Mouse (Mus musculus) gonadal fat pad, adult 2 months (tissue): ENCODE results near the gene Gm26657. TPM values are rescaled to one million over a fixed set of nuclear protein-coding genes. Genes with fewer than 3 reads are reported as not detected.

ENCODE experiments used
- DNase-seq: peaks from one replicate; pipeline ENCODE4 v3.0.0-alpha.2; 2012; ENCODE audit warnings: low read depth
- polyA plus RNA-seq: library from polyadenylated mRNA; depleted of rRNA; stranded (reverse); fragments of >200 nt; gene quantifications from 2 replicates; pipeline ENCODE4 v1.2.3, GENCODE M21; 2012; rRNA removed

Gm26657 gene
- not detected in 2 replicates for polyA plus RNA-seq

GRCm38 (mm10) chr4:56740020-56740485, at the start of gene Gm26657:
Gm26657 (plus strand) TSS chr4:56740070.
- no peak for DNase-seq

DNA sequence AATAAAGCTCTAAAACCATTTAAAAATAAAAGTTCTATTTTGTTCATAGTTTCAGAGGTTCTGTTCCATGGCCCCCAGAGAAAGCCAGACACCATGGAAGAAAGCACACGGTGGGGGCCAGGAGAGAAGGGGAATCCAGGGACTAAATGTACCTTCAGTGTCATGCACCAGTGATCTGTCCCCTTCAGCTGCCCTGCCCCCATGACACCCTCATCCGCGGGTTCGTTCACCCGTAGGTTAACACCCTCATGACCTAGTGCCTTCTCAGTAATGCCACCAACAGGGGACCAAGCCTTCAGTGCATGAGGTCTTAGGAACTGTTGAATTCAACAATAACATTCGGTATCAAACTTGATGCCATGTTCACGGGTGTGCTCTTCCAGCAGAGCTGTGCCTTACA, 43.5 kb upstream of the Gm26657 start:
- DNase-seq: no peak

- DNase-seq: no peak
Observed at GRCm38 (mm10) chr4:56698671-56699070, 41.2 kb upstream of the Gm26657 start.

DNA sequence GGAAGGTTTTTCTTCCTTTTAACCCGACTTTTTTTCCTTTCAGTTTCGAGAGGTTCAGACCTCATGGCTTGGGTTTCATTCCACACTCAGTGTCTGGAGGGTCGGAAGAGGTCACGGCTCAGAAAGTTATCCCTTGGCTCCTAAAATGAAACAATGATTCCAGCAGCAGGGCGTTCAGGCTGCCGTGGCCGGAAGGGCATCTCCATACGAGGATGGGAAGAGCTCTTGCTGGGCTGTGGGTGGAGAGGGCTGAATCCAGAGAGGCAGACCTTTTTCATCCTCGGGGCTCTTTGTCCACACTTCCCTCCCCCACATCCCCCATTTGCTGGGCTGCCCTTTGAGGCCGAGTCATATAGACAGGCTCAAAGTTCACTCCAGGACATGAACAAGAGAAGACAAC, 37.6 kb upstream of the Gm26657 start:
- no peak for DNase-seq

- DNase-seq: no peak
Observed at GRCm38 (mm10) chr4:56713155-56713554, 26.7 kb upstream of the Gm26657 start.

- no peak for DNase-seq
Observed at GRCm38 (mm10) chr4:56716801-56717200, 23.1 kb upstream of the Gm26657 start.

DNA sequence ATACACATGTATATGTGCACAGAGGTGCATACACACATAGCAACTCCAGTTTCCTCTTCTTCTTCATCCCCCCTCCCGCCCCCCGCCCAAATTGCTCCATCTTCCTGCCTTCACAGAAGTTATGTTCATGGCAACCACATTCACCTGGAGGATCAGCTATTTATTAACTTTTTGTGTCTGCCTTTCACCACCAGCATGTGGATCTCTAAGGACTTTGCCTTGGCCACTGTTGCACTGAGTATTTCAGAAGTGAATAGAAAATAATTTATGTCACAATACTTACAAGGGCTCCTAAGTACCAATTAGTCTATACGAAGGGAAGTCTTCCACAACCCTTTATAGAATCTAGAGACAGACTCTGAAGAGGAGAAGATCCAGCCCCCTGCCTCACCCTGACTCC, 21.9 kb upstream of the Gm26657 start:
- no peak for DNase-seq

- no peak for DNase-seq
Observed at GRCm38 (mm10) chr4:56718573-56719442, 21.1 kb upstream of the Gm26657 start.

DNA sequence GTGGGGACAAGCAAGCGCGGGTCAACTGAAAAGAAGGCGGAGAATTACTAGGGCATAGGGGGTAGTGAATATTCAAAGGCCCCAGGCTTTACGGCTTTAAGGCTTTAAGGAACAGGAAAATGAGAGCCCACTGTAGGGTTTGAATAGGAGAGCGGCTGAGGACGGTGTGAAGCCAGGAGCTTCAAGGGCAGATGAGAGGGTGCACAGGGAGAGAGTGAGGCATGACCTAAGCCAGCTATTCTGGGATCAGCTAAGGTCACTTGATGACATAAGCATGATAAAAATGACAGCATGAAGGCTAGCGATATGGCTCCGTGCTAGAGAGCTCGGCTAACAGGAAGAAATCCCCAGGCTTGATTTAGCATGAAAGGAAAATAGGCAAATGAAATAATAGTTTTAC, 20.4 kb upstream of the Gm26657 start:
- no peak for DNase-seq

GRCm38 (mm10) chr4:56720403-56720802, 19.5 kb upstream of the Gm26657 start:
- DNase-seq: no peak

DNA sequence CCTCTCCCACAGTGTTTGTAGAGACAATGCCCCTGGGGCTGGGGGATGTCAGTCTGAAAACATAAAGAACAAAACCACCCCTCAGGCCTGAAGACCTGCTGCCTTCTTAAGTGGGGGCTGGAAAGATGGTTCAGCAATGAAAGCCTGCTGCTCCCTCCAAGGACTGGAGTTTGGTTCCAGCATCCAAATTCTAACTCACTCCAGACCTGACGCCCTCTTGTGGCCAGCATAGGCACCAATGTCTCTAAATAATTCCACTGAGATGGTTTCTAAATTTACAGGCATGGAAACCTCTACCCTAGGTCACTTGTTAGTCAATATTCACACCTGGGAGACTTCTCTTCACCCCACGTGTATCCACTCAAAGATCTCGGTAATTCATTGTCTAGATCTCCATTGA, 18.4 kb upstream of the Gm26657 start:
- no peak for DNase-seq

DNA sequence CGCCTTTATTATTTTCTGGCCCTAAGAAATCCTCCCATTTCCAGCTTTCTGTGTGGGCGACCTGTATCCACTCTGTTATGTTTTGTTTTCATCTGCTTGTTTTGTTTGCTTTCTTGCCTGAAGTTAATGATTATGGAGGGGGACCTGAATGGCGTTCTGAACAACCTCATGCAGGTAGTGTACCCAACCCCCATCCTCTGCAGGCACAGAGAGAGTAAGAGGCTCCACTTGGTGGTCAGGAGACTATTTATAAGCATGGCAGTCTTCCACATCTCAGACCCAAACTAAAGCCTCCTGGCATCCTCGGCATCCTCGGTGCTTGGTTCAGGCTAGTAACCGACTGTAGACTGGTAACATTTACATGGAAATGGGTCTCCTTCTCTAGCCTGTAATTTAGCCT, 17.5 kb upstream of the Gm26657 start:
- DNase-seq: no peak

GRCm38 (mm10) chr4:56723237-56723636, 16.6 kb upstream of the Gm26657 start:
- no peak for DNase-seq

GRCm38 (mm10) chr4:56725839-56726238, 14.0 kb upstream of the Gm26657 start:
- no peak for DNase-seq

DNA sequence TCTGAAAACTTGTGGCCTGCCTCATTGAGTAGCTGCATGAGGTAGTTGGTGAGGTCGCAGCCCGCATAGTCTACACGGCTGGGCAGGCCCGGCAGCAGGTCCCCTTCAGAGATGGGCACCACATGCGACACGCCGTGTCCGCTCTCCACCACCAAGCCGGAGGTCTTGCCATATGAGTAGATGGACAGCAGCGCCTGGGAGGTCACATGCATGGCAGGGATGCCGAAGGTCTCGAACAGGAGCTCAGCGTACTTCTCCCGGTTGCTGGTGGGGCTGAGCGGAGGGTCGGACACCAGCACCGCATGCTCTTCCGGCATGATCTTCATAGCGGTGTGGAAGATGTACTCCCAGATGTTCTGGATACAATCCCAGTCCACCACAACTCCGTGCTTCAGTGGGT, 741 bp downstream of the Gm26657 start:
- DNase-seq: no peak

DNA sequence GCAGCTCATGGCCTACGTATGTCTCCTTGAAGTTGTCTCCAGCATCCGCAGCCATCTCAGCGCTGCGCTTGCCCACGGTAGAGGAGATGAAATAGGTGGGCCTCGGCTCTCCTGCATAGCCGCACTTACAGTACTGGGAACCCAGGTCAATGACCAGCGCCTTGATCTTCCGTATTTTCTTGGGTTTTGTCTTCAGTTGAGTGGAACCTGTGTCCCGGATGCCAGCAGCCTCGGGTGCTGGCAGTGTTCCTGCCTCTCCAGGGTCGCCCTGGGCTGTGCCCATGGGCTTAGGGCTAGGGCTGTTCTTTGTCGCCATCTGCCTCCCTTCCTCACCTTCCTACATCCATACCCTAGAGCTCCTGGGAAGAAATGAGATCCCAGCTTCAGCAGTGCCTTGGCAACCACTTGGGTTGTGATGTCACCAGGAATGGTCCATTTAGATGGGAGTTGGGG, 1.2 kb downstream of the Gm26657 start, which contains the start of gene Actl7b:
Gene Actl7b (minus strand): TSS at position 403 of the 453 bp plus-strand sequence.
- no peak for DNase-seq

DNA sequence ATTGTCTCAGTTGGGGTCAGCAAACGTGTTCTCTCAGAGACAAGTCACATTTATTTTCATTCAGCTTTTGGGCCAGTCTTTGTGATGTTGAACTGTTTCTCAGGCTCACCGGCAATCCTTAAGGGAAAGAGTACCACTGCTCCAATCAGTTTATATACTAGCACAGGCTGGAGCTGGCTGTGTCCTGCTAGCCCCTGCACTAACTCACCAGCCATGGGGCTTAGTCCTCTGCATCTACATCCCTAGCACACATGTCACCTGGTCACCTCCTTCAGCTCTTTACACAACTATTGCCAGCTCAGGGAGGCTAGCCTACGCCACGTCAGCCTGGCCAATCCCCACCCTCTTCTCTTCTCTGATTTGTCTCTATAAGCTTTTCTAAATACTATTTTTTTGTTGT, 2.8 kb downstream of the Gm26657 start:
- DNase-seq: no peak

- DNase-seq: no peak
Observed at GRCm38 (mm10) chr4:56743363-56744195, 3.7 kb downstream of the Gm26657 start, which contains the start of gene Actl7a. Actl7a (plus strand) TSS chr4:56743413.

- no peak for DNase-seq
Observed at GRCm38 (mm10) chr4:56746345-56746744, 6.5 kb downstream of the Gm26657 start.

GRCm38 (mm10) chr4:56747456-56747855, 7.6 kb downstream of the Gm26657 start:
- DNase-seq: no peak

DNA sequence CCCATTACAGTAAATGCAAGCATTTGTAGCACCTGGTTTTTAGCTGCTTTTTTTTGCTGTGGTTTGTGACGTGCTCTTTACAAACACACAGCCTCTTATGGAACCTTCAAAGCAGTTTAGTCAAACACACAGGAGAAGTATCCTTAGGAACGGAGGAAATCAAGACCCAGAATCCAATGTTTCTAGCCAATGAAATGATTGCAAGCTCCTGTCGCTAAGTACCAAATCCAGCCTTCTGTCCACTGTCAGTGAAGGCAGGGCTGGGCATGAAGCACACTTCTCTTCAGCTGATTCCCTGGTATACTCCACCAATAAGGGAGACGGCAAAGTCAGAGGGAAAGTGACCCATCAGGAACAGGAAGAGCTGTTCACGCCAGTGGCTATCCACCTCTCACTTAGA, 16.2 kb downstream of the Gm26657 start:
- no peak for DNase-seq

- peak; percentile 2 for DNase-seq
Observed at GRCm38 (mm10) chr4:56756966-56757600, 17.2 kb downstream of the Gm26657 start.
